Mouse (Mus musculus): ENCODE data around the gene Trim41. TPM values are rescaled to one million over a fixed set of nuclear protein-coding genes. Genes with fewer than 3 reads are reported as not detected.

The Trim41 gene
- total and polyA plus RNA-seq, 2 experiments from 2014 or later: 2.7 to 39.6 TPM

GRCm38 (mm10) chr11:48841213-48841612, 24.1 kb upstream of the Trim41 start:
- 80% methylated on average over 5 of the region's 5 CpGs for WGBS
- TF ChIP-seq CTCF (IDR thresholded peaks at IDR 0.05; ENCODE audit: low read depth) (no peak), EP300 (IDR thresholded peaks at IDR 0.05; ENCODE audit: low read depth) (no peak)
- Histone ChIP-seq H3K27me3 (ENCODE audit: control insufficient read depth, insufficient read depth, low read length) (no peaks in the 10 kb centered on the region), H3K27ac (ENCODE audit: low read depth) (no peak overlapping the region), H3K9ac (replicated peaks; ENCODE audit: low read depth, low read length) (no peak overlapping the region), H3K4me2 (ENCODE audit: low read depth, low read length) (no peak overlapping the region), H3K4me1 (ENCODE audit: control insufficient read depth, insufficient read depth) (peaks cover 12% of the 10 kb centered on the region), H3K4me3 (ENCODE audit: low read depth, low read length) (no peak overlapping the region), H3K9me3 (replicated peaks; ENCODE audit: control insufficient read depth, low read length) (no peaks in the 10 kb centered on the region), H3K36me3 (replicated peaks; ENCODE audit: control insufficient read depth, insufficient read depth, low read length) (no peaks in the 10 kb centered on the region)
- no peak for DNase-seq (ENCODE audit: low spot score)
- ATAC-seq (ENCODE audit: insufficient read depth, low read depth): no peak

DNA sequence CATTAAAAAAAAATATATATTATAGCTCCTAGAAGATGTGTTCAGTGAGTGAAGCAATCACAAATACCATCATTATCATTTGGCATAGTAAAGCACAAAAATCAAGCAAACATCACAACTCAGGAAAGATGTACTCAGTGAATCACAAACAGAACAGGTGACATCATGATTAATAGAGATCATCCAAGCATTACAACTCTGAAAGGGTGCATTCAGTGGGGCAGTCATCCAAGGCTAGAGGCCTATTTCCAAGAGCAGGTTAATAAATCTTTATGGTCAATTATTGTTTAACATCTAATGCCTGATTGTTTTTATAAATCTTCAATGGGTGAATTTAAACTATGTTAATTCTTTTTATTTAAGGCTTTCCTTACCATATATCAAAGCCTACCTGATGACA, 23.7 kb upstream of the Trim41 start:
- H3K27me3 ChIP-seq (ENCODE audit: control insufficient read depth, insufficient read depth, low read length): no peaks in the 10 kb centered on the region
- peaks cover 12% of the 10 kb centered on the region for H3K4me1 ChIP-seq (ENCODE audit: control insufficient read depth, insufficient read depth)
- no peak overlapping the region for H3K4me2 ChIP-seq (ENCODE audit: low read depth, low read length)
- H3K4me3 ChIP-seq (ENCODE audit: low read depth, low read length): no peak overlapping the region
- H3K9me3 ChIP-seq (replicated peaks; ENCODE audit: control insufficient read depth, low read length): no peaks in the 10 kb centered on the region
- H3K27ac ChIP-seq (ENCODE audit: low read depth): no peak overlapping the region
- H3K9ac ChIP-seq (replicated peaks; ENCODE audit: low read depth, low read length): no peak overlapping the region
- no peak for TF ChIP-seq CTCF (IDR thresholded peaks at IDR 0.05; ENCODE audit: low read depth)
- TF ChIP-seq EP300 (IDR thresholded peaks at IDR 0.05; ENCODE audit: low read depth): no peak
- ATAC-seq (ENCODE audit: insufficient read depth, low read depth): no peak
- DNase-seq (ENCODE audit: low spot score): no peak
- H3K36me3 ChIP-seq (replicated peaks; ENCODE audit: control insufficient read depth, insufficient read depth, low read length): no peaks in the 10 kb centered on the region

DNA sequence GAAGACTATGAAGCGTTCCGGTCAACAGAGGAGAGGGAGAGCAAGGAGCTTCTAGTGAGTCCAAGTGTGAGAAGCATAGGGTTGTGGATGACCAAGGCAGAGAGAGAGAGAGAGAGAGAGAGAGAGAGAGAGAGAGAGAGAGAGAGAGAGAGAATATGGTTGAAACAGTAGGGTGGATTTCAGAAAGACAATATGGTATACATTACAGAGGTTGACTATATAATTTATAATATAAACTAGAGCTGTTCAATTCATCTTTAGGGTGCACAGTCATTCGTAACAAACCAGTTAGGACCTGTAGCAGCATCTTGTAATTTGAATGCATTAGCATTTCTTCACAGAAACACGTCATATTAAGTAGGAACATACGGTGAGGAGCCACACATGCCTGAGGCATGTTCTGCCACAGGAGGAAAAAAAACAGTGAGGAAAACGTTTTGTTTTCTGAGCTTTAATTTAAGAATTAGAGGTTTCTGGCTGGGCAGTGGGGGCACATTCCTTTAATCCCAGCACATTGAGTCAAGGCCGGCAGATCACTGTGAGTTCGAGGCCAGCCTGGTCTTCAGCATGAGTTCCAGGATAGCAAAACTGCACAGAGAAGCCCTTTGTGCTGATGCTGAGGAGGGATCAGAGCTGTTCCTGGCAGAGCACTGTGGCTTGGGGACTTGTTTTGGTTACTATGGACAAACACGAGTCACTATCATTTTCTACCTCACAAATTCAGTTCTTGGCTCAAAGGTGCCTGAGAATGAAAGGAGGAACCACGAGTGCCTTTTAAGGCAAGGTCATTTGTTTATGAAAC, 21.9 kb upstream of the Trim41 start:
- no peak overlapping the region for H3K9ac ChIP-seq (replicated peaks; ENCODE audit: low read depth, low read length)
- H3K4me1 ChIP-seq (ENCODE audit: control insufficient read depth, insufficient read depth): peaks cover 12% of the 10 kb centered on the region
- H3K27me3 ChIP-seq (ENCODE audit: control insufficient read depth, insufficient read depth, low read length): no peaks in the 10 kb centered on the region
- H3K4me3 ChIP-seq (ENCODE audit: low read depth, low read length): no peak overlapping the region
- peak overlapping the region; percentile 81 for H3K4me2 ChIP-seq (ENCODE audit: low read depth, low read length)
- DNase-seq (ENCODE audit: low spot score): no peak
- 80% methylated on average over 10 of the region's 10 CpGs for WGBS
- no peaks in the 10 kb centered on the region for H3K9me3 ChIP-seq (replicated peaks; ENCODE audit: control insufficient read depth, low read length)
- TF ChIP-seq EP300 (IDR thresholded peaks at IDR 0.05; ENCODE audit: low read depth): no peak
- TF ChIP-seq CTCF (IDR thresholded peaks at IDR 0.05; ENCODE audit: low read depth): no peak
- ATAC-seq (ENCODE audit: insufficient read depth, low read depth): no peak
- H3K27ac ChIP-seq (ENCODE audit: low read depth): no peak overlapping the region
- H3K36me3 ChIP-seq (replicated peaks; ENCODE audit: control insufficient read depth, insufficient read depth, low read length): no peaks in the 10 kb centered on the region

DNA sequence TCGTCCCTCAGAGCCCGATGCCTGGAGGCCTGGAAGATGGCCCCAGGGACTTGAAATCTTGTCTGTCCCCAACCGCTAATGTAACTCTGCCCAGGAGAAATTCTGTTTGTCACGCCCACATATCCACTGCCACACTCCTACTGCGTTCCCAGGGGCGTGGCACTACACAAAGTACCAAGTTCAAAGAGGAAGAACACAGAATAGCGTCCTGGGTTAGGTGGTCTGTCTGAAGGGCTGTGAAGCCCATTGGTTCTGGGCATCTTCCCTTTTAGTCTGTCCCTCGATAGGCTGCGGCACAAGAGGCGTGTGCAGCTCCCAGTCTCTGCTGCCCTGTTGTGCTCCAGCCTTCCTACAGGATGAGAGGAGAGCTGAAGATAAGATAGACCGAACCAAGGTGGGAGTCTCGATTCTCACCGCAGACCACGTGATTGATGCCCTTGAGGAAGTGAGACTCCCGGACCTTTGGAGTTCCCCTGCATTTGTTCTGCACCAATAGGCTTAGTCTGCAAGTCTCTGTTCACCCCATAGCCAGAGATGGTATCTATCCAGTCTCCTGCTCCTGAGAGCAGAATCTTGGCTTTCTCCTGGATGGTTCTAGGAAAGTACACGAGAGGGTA, 21.1 kb upstream of the Trim41 start:
- H3K4me3 ChIP-seq (ENCODE audit: low read depth, low read length): peak overlapping the region; percentile 61
- DNase-seq (ENCODE audit: low spot score) (no peak), ATAC-seq (ENCODE audit: insufficient read depth, low read depth) (peak; percentile 18; the same call in 1 of the 2 replicates)
- 2% methylated on average over 16 of the region's 16 CpGs for WGBS
- H3K4me2 ChIP-seq (ENCODE audit: low read depth, low read length): peak overlapping the region; percentile 81
- H3K4me1 ChIP-seq (ENCODE audit: control insufficient read depth, insufficient read depth): peaks cover 12% of the 10 kb centered on the region
- H3K36me3 ChIP-seq (replicated peaks; ENCODE audit: control insufficient read depth, insufficient read depth, low read length): no peaks in the 10 kb centered on the region
- H3K9me3 ChIP-seq (replicated peaks; ENCODE audit: control insufficient read depth, low read length): no peaks in the 10 kb centered on the region
- 0 out of 2 replicates have a peak overlapping the region, but pooled peaks have one; percentile 59 for H3K27ac ChIP-seq (ENCODE audit: low read depth)
- H3K9ac ChIP-seq (replicated peaks; ENCODE audit: low read depth, low read length): peak overlapping the region; percentile 66
- no peaks in the 10 kb centered on the region for H3K27me3 ChIP-seq (ENCODE audit: control insufficient read depth, insufficient read depth, low read length)
- TF ChIP-seq EP300 (IDR thresholded peaks at IDR 0.05; ENCODE audit: low read depth) (no peak), CTCF (IDR thresholded peaks at IDR 0.05; ENCODE audit: low read depth) (no peak)

GRCm38 (mm10) chr11:48837310-48838180, 20.4 kb upstream of the Trim41 start:
- Histone ChIP-seq H3K4me2 (ENCODE audit: low read depth, low read length) (peak overlapping the region; percentile 81), H3K9me3 (replicated peaks; ENCODE audit: control insufficient read depth, low read length) (no peaks in the 10 kb centered on the region), H3K27ac (ENCODE audit: low read depth) (peak overlapping the region; percentile 59), H3K4me1 (ENCODE audit: control insufficient read depth, insufficient read depth) (peaks cover 12% of the 10 kb centered on the region), H3K27me3 (ENCODE audit: control insufficient read depth, insufficient read depth, low read length) (no peaks in the 10 kb centered on the region), H3K36me3 (replicated peaks; ENCODE audit: control insufficient read depth, insufficient read depth, low read length) (no peaks in the 10 kb centered on the region), H3K4me3 (ENCODE audit: low read depth, low read length) (peak overlapping the region; percentile 61), H3K9ac (replicated peaks; ENCODE audit: low read depth, low read length) (peak overlapping the region; percentile 66)
- DNase-seq (ENCODE audit: low spot score): no peak
- TF ChIP-seq EP300 (IDR thresholded peaks at IDR 0.05; ENCODE audit: low read depth): no peak
- TF ChIP-seq CTCF (IDR thresholded peaks at IDR 0.05; ENCODE audit: low read depth): no peak
- peak; percentile 28 for ATAC-seq (ENCODE audit: insufficient read depth, low read depth)
- WGBS: 1% methylated on average over 62 of the region's 77 CpGs

All from heart, postnatal 0 days (tissue).